Mouse (Mus musculus): ENCODE data around the gene Inhbc.

DNA sequence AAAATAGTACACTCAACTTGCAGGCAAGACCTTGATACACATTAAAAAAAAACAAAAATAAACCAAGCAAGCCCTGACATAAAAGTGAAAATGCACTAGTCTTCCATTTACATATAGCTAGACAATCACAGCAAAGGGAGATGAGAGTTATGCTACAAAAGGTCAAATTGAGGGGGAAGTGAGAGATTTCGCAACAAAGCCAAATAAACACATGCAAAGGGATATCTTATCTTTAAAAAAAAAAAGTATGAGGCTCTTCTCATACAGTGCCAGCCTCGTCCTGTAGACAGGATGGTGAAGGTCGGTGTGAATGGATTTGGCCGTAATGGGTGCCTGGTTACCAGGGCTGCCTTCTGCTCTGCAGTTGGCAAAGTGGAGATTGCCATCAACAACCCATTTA is 57.4 kb downstream of the Inhbc start:
- no peak for TF ChIP-seq CTCF (IDR thresholded peaks at IDR 0.05; ENCODE audit: low read depth)
- no peak for TF ChIP-seq EP300 (IDR thresholded peaks at IDR 0.05; ENCODE audit: low read depth)

All from heart, postnatal 0 days (tissue).